Mouse (Mus musculus): ENCODE results near the gene Arl5a.

Gene Arl5a

GRCm38 (mm10) chr2:52424747-52425522, at the start of gene Arl5a:
Gene Arl5a (minus strand): TSS chr2:52424901.
- peak; percentile 95 for DNase-seq (ENCODE audit: low read depth, low spot score)

GRCm38 (mm10) chr2:52471545-52472291, 47.0 kb upstream of the Arl5a start:
- no peak for DNase-seq (ENCODE audit: low read depth, low spot score)

- DNase-seq (ENCODE audit: low read depth, low spot score) = no peak
These were observed 45.4 kb upstream of the Arl5a start for GRCm38 (mm10) chr2:52470044-52470560.

GRCm38 (mm10) chr2:52467629-52468028, 42.9 kb upstream of the Arl5a start:
- DNase-seq (ENCODE audit: low read depth, low spot score) = no peak

- no peak for DNase-seq (ENCODE audit: low read depth, low spot score)
These were observed 36.7 kb upstream of the Arl5a start for GRCm38 (mm10) chr2:52461206-52461967.

- DNase-seq (ENCODE audit: low read depth, low spot score) = no peak
These were observed 31.1 kb upstream of the Arl5a start for GRCm38 (mm10) chr2:52455606-52456479.

GRCm38 (mm10) chr2:52449818-52450217, 25.1 kb upstream of the Arl5a start:
- no peak for DNase-seq (ENCODE audit: low read depth, low spot score)

- DNase-seq (ENCODE audit: low read depth, low spot score) = no peak
These were observed 24.2 kb upstream of the Arl5a start for GRCm38 (mm10) chr2:52448916-52449315.

- no peak for DNase-seq (ENCODE audit: low read depth, low spot score)
These were observed 21.9 kb upstream of the Arl5a start for GRCm38 (mm10) chr2:52446648-52447047.

GRCm38 (mm10) chr2:52442125-52442524, 17.4 kb upstream of the Arl5a start:
- no peak for DNase-seq (ENCODE audit: low read depth, low spot score)

GRCm38 (mm10) chr2:52440420-52441015, 15.8 kb upstream of the Arl5a start:
- no peak for DNase-seq (ENCODE audit: low read depth, low spot score)

GRCm38 (mm10) chr2:52438437-52438836, 13.7 kb upstream of the Arl5a start:
- DNase-seq (ENCODE audit: low read depth, low spot score) = no peak

- DNase-seq (ENCODE audit: low read depth, low spot score) = no peak
These were observed 13.3 kb upstream of the Arl5a start for GRCm38 (mm10) chr2:52438013-52438412.

GRCm38 (mm10) chr2:52435919-52436632, 11.4 kb upstream of the Arl5a start:
- DNase-seq (ENCODE audit: low read depth, low spot score) = no peak

- no peak for DNase-seq (ENCODE audit: low read depth, low spot score)
These were observed 8.7 kb upstream of the Arl5a start for GRCm38 (mm10) chr2:52433365-52433764.

GRCm38 (mm10) chr2:52427383-52427782, 2.7 kb upstream of the Arl5a start:
- no peak for DNase-seq (ENCODE audit: low read depth, low spot score)

- DNase-seq (ENCODE audit: low read depth, low spot score) = no peak
These were observed 1.3 kb upstream of the Arl5a start for GRCm38 (mm10) chr2:52426041-52426440.

GRCm38 (mm10) chr2:52425523-52425795, 758 bp upstream of the Arl5a start:
- DNase-seq (ENCODE audit: low read depth, low spot score) = no peak

- peak; percentile 67 for DNase-seq (ENCODE audit: low read depth, low spot score)
These were observed 413 bp downstream of the Arl5a start for GRCm38 (mm10) chr2:52424248-52424728.

Data from CD4-positive, CD25-positive, alpha-beta regulatory T cell, adult 2 months (primary cell).